Mouse (Mus musculus): ENCODE measurements around the gene Oxt. TPM values are rescaled to one million over a fixed set of nuclear protein-coding genes. Genes with fewer than 3 reads are reported as not detected.

Gene Oxt
- not detected for polyA plus RNA-seq (2014; fragmentation: Illumina TruSeq; extraction: RNeasy Lipid Tissue Mini Kit (QIAGEN cat#74804); ENCODE audit: insufficient read depth, low read depth, low replicate concordance)

DNA sequence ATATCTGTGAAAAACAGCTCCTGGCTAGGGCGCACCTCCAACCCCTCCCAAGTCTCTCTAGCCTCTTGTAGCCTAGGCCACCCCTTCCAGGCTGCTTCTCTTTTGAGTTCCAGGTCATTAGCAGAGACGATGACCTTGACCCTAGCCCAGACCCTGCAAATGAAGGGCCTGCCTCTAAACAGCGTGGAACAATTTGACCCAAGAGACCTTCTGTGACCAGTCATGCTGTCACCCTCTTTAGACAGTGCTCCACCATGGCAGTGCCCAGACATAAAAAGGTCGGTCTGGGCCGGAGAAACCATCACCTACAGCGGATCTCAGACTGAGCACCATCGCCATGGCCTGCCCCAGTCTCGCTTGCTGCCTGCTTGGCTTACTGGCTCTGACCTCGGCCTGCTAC, at the start of gene Oxt:
Oxt (plus strand) TSS at position 301 of the 400 bp plus-strand sequence.

DNA sequence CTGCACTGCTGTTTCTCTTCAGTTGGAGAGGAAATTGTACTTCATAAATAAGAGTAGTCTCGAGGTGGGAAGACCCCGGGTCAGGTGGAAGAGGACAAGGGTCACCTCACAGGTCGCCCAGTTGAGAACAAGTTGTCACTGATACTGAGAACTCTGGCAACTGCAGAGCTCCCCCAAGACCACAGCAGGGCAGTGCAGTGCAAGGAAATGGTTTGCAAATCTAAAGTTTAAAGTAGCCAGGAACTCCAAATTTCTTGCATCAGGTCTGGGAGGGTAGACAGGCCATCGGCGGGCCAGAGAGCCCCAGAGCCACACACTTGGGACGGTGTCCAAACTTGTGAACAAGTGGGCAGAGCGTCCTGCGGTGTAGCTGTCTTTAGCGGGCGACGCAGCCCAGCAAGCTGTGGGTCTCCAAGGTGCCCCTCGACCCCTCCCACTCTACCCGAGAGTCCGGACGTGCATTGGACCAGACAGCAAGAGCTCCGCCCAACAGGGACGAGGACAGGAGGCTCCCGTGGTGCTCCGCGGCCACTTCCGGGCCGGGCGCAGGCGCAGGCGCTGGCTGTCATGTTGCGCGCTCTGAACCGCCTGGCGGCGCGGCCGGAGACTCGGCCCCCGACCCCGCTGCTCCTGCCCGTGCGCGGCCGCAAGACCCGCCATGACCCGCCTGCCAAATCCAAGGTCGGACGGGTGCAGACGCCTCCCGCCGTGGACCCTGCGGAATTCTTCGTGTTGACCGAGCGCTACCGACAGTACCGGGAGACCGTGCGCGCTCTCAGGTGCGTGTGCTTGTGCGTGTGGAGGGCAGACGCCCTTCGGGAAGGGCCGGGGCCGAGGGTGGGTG, 12.5 kb upstream of the Oxt start, which contains the start of gene Mrps26:
Mrps26 (plus strand) TSS at position 531 of the 844 bp plus-strand sequence.

DNA sequence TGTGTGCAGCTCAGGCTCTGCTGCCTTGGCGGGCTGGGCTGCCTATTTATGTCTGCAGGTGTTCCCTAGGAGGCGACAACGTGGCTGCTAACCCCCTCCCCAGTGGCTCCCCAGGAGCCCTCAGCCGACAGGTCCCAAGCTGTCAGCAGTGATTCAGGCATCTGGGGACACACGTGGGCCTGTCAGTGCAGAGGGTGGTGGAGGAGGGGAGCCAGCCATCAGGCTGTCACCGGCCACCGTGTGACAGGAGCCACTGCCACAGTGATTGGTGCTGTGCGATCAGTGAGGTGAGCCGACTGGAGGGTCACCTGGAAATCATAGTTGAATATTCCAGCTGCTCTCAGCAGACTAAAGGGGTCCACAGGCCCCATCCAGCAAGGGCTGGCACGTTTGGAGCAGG, 6.6 kb downstream of the Oxt start, which contains the start of gene Avp:
Avp (minus strand) TSS at position 3 of the 400 bp plus-strand sequence.

Other genes starting within 250 kb of the Oxt start
- gene Cpxm1, start 178.6 kb upstream of the Oxt start, polyA plus RNA-seq (2014; fragmentation: Illumina TruSeq; extraction: RNeasy Lipid Tissue Mini Kit (QIAGEN cat#74804); ENCODE audit: insufficient read depth, low read depth, low replicate concordance), result 16.6 TPM
- not detected for gene Gm28372, start 170.9 kb upstream of the Oxt start, polyA plus RNA-seq (2014; fragmentation: Illumina TruSeq; extraction: RNeasy Lipid Tissue Mini Kit (QIAGEN cat#74804); ENCODE audit: insufficient read depth, low read depth, low replicate concordance)
- not detected for gene 1700020A23Rik, start 170.9 kb upstream of the Oxt start, polyA plus RNA-seq (2014; fragmentation: Illumina TruSeq; extraction: RNeasy Lipid Tissue Mini Kit (QIAGEN cat#74804); ENCODE audit: insufficient read depth, low read depth, low replicate concordance)
- gene Tmem239, start 169.7 kb upstream of the Oxt start, polyA plus RNA-seq (2014; fragmentation: Illumina TruSeq; extraction: RNeasy Lipid Tissue Mini Kit (QIAGEN cat#74804); ENCODE audit: insufficient read depth, low read depth, low replicate concordance), result not detected
- gene Vps16, start 151.8 kb upstream of the Oxt start, polyA plus RNA-seq (2014; fragmentation: Illumina TruSeq; extraction: RNeasy Lipid Tissue Mini Kit (QIAGEN cat#74804); ENCODE audit: insufficient read depth, low read depth, low replicate concordance), result 49.0 TPM
- 5.8 TPM for gene Pced1a, start 151.5 kb upstream of the Oxt start, polyA plus RNA-seq (2014; fragmentation: Illumina TruSeq; extraction: RNeasy Lipid Tissue Mini Kit (QIAGEN cat#74804); ENCODE audit: insufficient read depth, low read depth, low replicate concordance)
- gene Ptpra, start 125.9 kb upstream of the Oxt start, polyA plus RNA-seq (2014; fragmentation: Illumina TruSeq; extraction: RNeasy Lipid Tissue Mini Kit (QIAGEN cat#74804); ENCODE audit: insufficient read depth, low read depth, low replicate concordance), result 37.3 TPM
- 35.2 TPM for gene Mrps26, start 12.4 kb upstream of the Oxt start, polyA plus RNA-seq (2014; fragmentation: Illumina TruSeq; extraction: RNeasy Lipid Tissue Mini Kit (QIAGEN cat#74804); ENCODE audit: insufficient read depth, low read depth, low replicate concordance)
- gene Avp, start 6.4 kb downstream of the Oxt start, polyA plus RNA-seq (2014; fragmentation: Illumina TruSeq; extraction: RNeasy Lipid Tissue Mini Kit (QIAGEN cat#74804); ENCODE audit: insufficient read depth, low read depth, low replicate concordance), result not detected
- 4.1 TPM for gene Fastkd5, start 53.9 kb downstream of the Oxt start, polyA plus RNA-seq (2014; fragmentation: Illumina TruSeq; extraction: RNeasy Lipid Tissue Mini Kit (QIAGEN cat#74804); ENCODE audit: insufficient read depth, low read depth, low replicate concordance)
- gene Ubox5, start 53.9 kb downstream of the Oxt start, polyA plus RNA-seq (2014; fragmentation: Illumina TruSeq; extraction: RNeasy Lipid Tissue Mini Kit (QIAGEN cat#74804); ENCODE audit: insufficient read depth, low read depth, low replicate concordance), result 2.2 TPM
- 3.0 TPM for gene Lzts3, start 66.6 kb downstream of the Oxt start, polyA plus RNA-seq (2014; fragmentation: Illumina TruSeq; extraction: RNeasy Lipid Tissue Mini Kit (QIAGEN cat#74804); ENCODE audit: insufficient read depth, low read depth, low replicate concordance)
- 140 TPM for gene Ddrgk1, start 88.5 kb downstream of the Oxt start, polyA plus RNA-seq (2014; fragmentation: Illumina TruSeq; extraction: RNeasy Lipid Tissue Mini Kit (QIAGEN cat#74804); ENCODE audit: insufficient read depth, low read depth, low replicate concordance)
- gene Itpa, start 91.4 kb downstream of the Oxt start, polyA plus RNA-seq (2014; fragmentation: Illumina TruSeq; extraction: RNeasy Lipid Tissue Mini Kit (QIAGEN cat#74804); ENCODE audit: insufficient read depth, low read depth, low replicate concordance), result 26.2 TPM
- gene Slc4a11, start 121.3 kb downstream of the Oxt start, polyA plus RNA-seq (2014; fragmentation: Illumina TruSeq; extraction: RNeasy Lipid Tissue Mini Kit (QIAGEN cat#74804); ENCODE audit: insufficient read depth, low read depth, low replicate concordance), result 0.20 TPM

Data from lung, adult 10 weeks (tissue).